Mouse (Mus musculus): Measurements from ENCODE around the gene Hvcn1.
A peak's percentile ranks its signal among the peaks of the same experiment; 100 is the strongest.

Hvcn1 gene

DNA sequence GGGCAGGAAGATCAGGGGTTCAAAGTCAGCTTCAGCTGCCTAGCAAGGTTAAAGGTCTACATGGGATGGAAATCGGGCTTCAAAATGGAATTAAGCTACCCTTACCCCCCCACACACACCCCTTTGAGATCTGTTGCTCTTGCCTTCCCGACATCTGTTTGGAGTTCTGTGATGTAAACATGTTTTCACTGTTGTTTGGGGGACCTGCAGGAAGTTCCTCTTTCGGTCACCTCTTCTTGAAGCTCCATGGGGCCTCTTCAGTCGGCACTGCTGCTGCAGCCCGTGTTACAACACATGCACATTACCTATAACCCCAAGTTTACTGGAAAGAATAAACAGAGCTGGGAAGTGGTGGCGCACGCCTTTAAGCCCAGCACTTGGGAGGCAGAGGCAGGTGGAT is 60.5 kb downstream of the Hvcn1 start:
- DNase-seq (ENCODE audit: extremely low spot score): no peak

DNA sequence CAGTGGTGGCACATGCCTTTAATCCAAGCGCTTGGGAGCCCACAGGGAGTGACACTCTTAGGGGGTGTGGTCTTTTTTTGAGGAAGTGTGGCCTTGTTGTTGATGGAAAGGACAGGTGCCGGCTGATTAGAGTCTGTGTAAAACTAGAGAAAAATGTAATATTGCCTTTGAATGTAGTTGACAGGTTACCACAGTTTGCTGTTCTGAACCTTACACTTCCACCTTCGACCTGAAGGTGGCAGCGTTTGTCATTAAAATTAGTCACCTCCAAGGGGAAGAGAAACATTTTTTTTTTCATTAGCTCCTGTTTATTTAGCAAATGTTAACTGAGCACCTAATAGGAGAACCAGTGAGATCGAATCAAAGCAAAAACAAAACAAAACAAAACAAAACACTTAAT is 61.3 kb downstream of the Hvcn1 start:
- DNase-seq (ENCODE audit: extremely low spot score): peak; percentile 53

DNA sequence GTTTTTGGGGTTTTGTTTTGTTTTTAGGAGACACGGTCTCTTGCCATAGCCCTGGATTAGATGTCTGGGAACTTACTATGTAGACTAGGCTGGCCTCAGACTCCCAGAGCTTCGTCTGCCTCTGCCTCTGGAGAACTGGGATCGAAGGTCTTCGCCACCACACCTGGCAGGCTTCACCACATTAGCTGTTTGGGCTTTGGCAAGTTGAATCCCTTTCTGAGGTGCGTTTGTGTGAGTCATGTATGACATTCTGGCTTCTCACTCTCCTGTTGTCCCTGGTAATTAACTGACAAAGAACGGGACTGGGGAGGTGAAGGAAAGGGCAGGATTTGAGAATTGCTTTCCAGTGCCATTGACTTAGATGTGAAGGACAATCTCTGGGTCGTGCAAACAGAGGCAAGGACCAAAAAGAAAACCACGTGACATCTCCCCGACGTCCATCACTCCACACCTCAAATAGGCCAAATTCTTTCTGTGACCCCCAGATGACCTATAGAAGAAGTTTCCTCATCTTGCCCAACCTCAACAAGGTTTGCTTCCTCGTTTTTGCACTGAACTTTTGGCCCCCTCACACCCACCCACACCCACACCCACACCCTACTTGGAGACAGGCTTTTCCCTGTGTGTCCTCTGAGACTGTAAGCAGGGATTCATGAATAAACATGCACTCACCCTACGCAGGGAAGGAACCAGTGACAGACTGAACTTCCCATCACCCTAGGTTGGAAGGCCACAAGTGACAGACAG is 62.4 kb downstream of the Hvcn1 start:
- DNase-seq (ENCODE audit: extremely low spot score): no peak

DNA sequence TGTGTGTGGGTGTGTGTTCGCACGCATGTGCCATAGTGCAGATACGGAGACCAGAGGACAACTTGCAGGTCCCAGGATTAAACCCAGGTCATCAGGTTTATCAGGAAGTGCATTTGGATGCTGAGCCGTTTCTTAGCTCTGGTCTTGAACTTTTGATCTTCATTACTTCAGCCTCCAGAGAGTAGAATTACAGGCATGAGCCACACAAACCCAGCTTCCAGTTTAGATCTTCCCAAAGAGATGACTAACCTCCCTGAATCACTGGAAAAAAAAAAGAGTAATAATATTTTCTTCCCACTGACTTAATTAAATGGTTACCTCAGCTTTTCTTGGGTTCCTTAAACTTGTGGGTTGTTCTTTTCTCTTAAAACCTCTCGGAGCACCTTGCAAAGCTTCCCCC is 66.2 kb downstream of the Hvcn1 start:
- no peak for DNase-seq (ENCODE audit: extremely low spot score)

DNA sequence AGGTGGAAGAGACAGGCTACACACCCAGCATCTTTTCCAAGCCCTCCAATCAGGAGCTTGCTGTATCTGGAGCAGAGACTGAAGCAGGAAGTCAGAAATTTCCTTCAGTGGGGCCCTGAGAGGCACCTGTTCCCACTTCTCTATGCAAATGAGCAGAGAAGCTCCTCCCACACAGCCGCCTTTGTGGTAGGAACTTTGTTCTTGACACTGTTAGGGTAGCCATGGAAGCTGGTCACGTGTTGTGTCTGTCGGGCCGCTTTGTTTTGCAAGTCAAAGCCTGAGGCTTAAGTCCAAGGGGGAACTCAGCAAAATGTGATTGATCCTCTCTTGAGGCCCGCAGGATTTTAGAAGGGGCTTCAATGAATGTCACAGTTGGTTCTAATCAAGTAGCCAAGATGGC is 68.2 kb downstream of the Hvcn1 start:
- DNase-seq (ENCODE audit: extremely low spot score): no peak

DNA sequence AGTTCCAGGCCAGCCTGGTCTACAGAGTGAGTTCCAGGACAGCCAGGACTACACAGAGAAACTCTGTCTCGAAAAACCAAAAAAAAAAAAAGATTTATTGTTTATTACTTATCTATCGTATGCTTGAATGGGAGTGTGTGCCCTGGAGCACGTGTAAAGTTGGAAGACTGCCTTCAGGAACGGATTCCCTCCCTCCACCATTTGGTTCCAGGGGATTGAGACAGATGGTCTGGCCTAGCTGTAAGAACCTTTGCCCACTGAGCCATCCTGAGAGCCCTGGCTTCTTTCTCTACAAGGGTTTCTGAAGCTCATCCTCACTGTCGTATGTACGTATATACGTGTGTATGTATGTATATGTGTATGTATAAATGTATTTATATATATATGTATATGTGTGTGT is 72.3 kb downstream of the Hvcn1 start:
- no peak for DNase-seq (ENCODE audit: extremely low spot score)

DNA sequence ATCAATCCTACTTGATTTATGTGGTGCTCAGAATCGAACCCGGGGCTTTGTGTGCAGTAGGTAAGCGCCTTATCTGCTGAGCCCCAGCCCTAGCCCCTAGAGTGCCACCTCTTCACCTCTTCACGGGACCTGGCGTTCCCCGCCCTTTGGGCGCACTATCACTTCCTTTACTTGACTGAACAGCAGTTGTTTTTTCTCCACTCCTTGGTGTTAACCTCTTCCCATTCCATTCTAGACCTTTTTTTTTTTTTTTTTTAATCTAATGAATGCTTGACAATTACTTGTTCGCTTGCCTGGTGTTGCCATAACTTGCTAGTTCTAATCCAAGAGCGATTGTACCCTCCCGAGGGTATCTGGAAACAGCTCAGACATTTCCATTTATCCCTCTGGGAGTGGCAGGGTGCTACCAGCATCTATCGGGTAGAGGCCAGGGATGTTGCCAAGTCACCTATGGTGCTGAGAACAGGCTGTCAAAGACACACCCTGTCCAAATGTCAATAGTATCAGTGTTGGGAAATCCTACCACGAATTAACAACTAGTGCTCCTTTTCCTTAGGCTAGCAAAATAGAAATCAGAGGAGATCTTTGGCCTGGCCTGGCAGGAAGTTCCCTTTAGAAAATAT is 73.3 kb downstream of the Hvcn1 start:
- no peak for DNase-seq (ENCODE audit: extremely low spot score)

DNA sequence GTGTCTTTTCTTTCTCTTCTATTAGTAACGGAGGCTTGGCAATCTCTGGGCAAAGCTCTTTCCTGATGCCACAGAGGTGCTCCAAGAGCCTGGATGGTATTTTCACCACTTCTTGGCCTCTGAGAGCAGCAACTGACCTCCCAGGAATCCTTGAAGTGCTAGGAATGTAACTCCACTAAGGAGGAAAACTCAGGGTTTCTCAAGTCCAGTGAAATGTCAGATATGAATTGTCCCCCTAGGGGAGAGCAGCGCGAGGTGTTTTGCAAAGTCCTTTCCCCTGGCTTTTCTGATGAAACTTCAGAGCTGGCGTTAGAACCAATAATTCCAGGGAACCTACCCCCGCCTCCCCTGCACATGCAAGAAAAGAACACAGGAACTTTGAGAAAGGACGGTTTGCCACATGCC is 73.8 kb downstream of the Hvcn1 start:
- no peak for DNase-seq (ENCODE audit: extremely low spot score)

DNA sequence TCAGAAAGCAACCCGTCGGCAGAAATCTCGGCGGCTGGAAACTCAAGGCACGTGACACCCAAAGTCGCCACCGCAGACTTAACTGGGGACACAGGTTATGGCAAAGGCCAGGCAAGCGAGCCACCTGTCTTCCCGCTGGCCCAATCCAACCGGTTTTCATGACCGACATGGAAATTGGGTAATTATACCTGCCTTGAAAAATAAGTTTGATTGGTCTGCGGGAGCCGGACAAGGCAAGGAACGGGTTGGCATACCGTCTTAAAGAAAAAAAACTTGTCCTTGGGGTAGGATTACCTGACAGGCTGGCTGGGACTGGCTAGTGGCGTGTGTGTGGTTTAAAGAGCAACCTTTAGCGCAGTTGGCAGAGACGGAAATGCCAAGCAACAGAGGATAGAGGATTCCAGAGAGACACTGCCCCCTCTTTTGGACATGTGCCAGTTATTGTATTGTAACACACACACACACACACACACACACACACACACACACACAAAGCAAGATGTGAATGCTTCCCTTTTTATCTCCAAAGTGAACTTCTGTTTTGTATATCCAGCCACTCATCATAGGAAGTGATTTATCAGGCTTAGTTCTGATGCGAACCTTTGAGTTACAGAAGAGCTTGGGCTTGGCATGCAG is 74.3 kb downstream of the Hvcn1 start:
- DNase-seq (ENCODE audit: extremely low spot score): no peak

DNA sequence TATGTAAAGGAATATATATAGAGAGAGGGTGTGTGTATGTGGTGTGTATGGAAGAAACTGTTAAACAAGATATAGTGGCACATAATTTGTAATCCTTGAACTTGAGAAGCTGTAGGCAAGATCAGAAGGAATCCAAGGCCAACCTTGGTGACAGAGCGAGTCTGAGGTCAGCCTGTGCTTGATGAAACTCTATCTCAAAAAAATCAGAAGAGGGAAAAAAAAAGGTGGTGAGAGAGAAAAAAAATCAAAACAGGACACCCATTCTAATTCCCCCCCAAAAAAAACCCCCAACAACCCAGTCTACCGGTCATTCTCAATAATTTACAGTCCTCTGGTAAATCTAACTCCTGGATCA is 77.2 kb downstream of the Hvcn1 start:
- DNase-seq (ENCODE audit: extremely low spot score): no peak

DNA sequence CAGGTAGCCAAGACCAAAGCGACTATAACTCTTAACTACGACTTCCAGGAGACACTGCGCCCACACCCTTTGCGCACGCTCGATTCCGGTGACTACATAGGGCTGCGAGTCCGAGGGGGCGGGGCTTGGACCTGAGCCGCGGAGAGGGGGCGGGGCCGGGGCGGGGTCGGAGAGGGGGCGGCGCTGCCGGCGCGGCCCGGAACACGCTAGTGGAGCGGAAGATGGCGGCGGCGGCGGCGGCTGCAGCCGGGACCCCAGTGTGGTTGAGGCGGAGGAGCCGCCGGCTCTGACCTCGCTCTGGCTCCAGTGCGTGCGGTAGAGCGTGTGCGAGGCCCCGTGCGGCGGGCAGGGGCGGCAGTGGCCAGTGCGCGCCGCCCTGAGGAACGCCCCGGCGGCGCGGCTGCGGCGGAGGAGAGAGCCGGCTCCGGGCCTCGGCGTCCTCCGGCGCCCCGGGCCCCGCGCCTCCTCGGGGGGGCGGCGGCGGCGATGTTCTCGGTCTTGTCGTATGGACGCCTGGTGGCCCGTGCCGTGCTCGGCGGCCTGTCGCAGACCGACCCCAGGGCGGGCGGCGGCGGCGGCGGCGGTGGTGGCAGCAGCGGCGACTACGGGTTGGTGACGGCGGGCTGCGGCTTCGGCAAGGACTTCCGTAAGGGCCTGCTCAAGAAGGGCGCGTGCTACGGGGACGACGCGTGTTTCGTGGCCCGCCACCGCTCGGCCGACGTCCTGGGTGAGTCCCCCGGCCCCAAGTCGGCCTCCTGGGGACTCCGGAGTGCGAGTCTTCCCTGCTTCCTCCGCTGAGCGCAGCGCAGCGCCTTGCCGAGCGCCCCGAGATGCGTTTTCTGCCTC is 77.8 kb downstream of the Hvcn1 start, which contains the start of gene Pptc7:
Gene Pptc7, plus strand, starts transcription at position 183 of the 846 bp plus-strand sequence.
- DNase-seq (ENCODE audit: extremely low spot score): peak; percentile 92

DNA sequence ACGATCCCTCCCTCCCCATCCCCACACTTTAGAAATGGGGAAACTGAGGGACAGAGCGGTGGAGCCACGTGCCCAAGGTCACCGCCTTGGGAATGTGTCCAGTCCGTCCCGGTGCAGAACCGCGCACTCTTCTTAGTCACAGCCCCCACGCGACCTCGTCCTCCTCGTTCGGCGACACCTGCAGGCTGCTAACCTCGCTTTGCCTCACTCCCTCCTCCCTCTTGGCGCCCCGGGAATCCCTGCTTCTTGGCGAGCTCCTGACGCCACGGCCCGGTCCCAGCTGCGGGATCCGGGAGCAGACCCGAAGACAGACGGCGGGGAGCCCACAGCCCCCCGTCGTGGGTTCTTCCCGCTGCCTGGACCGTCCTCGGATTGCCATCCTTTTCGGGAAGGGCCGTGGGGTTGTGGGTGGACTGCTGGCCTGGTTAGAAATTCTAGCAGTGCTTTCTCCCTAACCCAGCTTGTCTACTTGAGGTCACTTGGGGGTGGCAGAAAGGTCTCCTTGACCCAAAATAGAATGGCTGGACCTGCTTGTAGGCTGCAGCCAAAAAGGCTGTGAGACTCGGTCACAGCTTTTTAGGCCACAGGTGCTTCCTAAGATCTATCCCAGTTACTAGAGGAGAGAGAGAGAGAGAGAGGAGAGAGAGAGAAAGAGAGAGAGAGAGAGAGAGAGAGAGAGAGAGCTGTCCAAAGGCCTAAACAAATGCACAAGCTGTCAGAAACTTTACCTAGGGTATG is 78.6 kb downstream of the Hvcn1 start:
- DNase-seq (ENCODE audit: extremely low spot score): no peak

DNA sequence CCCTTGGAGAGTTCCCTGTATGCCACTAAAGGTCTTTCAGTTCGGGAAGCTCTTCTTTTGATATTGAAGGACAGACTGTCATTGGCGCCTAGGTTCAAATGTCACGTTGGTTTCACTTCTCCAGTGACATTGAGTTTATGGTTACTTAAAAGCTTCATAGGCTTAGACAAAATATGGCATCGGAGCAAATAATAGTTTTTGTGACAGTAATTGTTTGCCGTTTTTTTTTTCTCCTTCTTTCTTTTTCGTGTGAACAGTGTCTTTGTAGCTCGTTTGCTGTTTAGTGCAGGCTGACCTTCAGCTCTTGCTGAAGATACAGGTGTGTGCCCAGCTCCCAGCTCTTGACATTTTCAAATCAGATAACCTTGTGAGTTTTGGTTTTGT is 79.2 kb downstream of the Hvcn1 start:
- no peak for DNase-seq (ENCODE audit: extremely low spot score)

DNA sequence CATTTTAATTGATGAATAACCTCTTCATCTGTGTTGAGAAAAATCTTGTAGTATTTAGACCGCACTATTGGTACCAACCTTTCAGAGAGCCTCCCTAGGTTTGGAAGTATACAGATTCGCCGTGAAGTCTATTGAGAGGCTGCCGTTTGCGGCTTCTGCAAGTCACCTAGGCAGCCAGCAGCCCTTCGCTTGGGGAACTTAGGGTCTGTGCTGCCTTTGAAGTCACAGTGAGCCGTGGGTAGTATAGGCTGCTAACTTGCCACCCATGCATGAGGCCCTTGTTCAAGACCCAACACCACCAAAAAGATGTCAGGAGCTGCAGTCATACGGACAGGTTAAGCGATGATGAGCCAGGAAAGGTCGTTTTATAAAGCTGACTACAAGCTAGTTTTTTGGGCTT is 79.6 kb downstream of the Hvcn1 start:
- DNase-seq (ENCODE audit: extremely low spot score): no peak

DNA sequence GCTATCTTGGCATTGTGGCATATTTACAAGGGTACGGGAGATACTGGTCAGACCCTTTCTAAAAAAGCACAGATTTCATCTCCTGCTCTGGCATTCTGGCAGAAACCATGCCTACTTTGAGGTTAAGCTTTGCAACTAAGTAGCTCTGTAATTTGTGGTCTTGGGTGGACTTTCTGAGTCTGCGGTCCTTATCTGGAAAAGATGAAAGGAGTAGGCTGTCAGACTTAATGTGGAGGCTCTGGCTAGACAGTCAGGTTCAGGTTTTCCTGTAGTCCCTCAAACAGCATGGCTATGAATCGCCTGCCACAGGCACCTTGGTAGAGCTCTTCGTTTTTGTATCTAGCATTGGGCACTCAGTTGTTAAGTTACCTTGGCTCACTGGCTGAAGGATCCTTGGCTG is 80.4 kb downstream of the Hvcn1 start:
- no peak for DNase-seq (ENCODE audit: extremely low spot score)

DNA sequence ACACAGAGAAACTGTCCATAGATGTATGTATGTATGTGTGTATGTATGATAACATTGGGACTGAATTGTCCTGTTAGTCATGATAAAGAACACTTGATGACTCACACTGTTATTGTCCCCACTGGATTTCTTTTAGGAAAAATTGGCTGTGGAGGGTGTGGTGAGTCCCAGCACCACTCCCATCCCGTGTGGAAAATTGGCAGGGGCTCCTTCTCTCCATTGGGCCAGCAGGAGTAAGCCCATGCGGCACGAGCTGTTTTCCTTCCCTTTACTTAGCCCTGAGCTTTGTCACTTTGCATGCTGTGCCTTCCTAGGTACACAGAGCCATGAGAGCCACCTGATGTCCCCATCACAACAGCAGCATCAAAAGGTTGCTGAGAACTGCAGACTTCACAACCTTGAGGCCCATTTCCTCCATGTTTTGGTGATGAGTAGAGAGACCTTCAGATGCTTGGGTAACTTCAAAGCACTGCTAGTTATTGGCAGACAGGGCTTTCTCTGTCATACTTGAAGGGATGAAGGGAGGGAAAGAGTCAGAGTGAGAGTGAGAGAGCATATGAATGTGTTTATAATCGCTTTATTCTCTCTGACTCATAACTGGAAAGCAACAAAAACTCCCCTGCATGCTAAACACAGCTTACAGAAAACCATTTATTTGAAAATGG is 81.7 kb downstream of the Hvcn1 start:
- DNase-seq (ENCODE audit: extremely low spot score): no peak

DNA sequence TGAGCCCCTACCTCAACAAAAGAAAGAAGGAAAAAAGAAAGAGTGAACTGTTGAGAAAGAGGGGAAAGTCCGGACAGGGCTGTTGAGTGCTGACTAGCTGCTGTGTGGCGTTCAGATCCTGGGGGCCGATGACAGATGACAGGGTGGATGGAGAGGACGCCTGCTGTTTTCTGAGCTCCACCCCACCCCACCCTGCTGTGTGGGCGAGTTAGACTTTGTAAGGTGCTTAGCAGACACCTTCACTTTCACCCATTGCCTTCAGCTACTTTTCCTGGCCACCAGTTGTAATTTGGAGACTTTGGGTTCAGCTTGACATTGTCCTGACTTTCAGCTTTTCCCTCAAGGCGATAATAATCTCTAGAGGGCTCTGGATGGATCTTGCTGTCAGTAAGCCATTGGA is 84.5 kb downstream of the Hvcn1 start:
- no peak for DNase-seq (ENCODE audit: extremely low spot score)
